Mouse (Mus musculus) adrenal gland, postnatal 10 days (tissue): ENCODE measurements at regions not wholly inside any gene's neighbourhood (a gene's known extent, or its start where the extent isn't known, plus 50 kb on each side); places are given as distances from the start of the nearest gene placed in this dataset.

Experiments used
- DNase-seq: peaks from one replicate; pipeline ENCODE4 v3.0.0; 2021; ENCODE audit warnings: mixed read lengths

GRCm38 (mm10) chr17:73052956-73053355, 54.8 kb upstream of the Lclat1 start:
- no peak for DNase-seq

GRCm38 (mm10) chr17:73053479-73054215, 54.1 kb upstream of the Lclat1 start:
- no peak for DNase-seq

- no peak for DNase-seq
Measured at GRCm38 (mm10) chr17:73054226-73054625, 53.6 kb upstream of the Lclat1 start.

DNA sequence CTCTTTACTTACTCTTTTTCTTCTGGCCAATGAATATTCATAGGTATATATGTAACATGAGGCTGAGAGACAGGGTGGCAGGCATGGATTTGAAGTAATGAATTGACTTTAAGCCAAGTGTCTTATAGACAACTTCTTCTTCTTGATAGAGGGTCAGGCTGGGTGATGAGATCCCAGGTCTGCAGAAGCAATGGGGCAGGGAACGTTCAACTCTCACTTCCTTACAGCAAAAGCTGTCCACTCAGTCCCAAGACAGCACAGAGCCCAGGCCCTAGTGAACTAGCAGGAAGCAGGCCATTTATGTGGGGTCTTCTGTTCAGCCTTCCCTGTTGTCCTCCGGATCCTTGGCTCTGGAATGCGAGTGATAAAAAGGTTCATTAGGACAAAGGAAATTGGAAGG, 52.6 kb upstream of the Lclat1 start:
- DNase-seq, result no peak

DNA sequence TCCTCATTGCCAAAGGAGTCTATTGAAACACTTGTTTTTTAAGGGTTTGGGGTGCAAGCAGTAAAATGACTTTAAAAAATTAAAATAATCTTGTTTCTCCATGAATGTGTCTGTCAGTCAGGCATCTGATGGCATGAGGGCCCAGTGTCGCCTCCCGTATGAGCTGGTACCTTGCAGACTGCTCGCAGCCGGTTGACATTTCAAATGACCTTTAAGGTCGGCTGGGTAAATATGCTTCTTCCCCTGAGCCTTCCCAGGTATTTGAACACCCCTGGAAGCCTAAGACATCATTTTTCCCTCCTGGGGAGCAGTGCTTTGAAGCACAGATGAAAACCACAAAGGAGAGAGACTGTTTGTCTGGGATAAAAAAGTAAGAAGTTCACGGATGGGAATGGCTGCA, 52.2 kb upstream of the Lclat1 start:
- DNase-seq, result no peak

- no peak for DNase-seq
Measured at GRCm38 (mm10) chr17:73056616-73057015, 51.2 kb upstream of the Lclat1 start.
